Mouse (Mus musculus) cerebellum, adult 9-11 months (tissue): ENCODE measurements around the gene Phc3.
A peak's percentile ranks its signal among the peaks of the same experiment; 100 is the strongest.

ENCODE experiments used
- DNase-seq: peaks from one replicate; pipeline ENCODE4 v3.0.0; 2022

Phc3 gene

GRCm38 (mm10) chr3:30969104-30969581, at the start of gene Phc3:
Phc3 (minus strand) TSS chr3:30969415.
- peak; percentile 93 for DNase-seq

- no peak for DNase-seq
These were observed 48.4 kb upstream of the Phc3 start for GRCm38 (mm10) chr3:31017652-31018051.

GRCm38 (mm10) chr3:31016594-31017196, 47.5 kb upstream of the Phc3 start:
- DNase-seq, result no peak

GRCm38 (mm10) chr3:31015682-31016443, 46.6 kb upstream of the Phc3 start:
- no peak for DNase-seq

GRCm38 (mm10) chr3:31014374-31014773, 45.2 kb upstream of the Phc3 start:
- DNase-seq, result no peak

GRCm38 (mm10) chr3:31004320-31005209, 35.4 kb upstream of the Phc3 start:
- DNase-seq, result no peak

- DNase-seq, result no peak
These were observed 31.9 kb upstream of the Phc3 start for GRCm38 (mm10) chr3:31001048-31001676.

- DNase-seq, result no peak
These were observed 30.8 kb upstream of the Phc3 start for GRCm38 (mm10) chr3:31000018-31000407.

GRCm38 (mm10) chr3:30999401-31000017, 30.3 kb upstream of the Phc3 start:
- no peak for DNase-seq

- DNase-seq, result no peak
These were observed 27.4 kb upstream of the Phc3 start for GRCm38 (mm10) chr3:30996688-30997014.

GRCm38 (mm10) chr3:30995899-30996687, 26.9 kb upstream of the Phc3 start:
- no peak for DNase-seq

GRCm38 (mm10) chr3:30995283-30995898, 26.2 kb upstream of the Phc3 start, which contains the start of gene Prkci:
Prkci (plus strand) TSS chr3:30995747.
- DNase-seq, result peak; percentile 91

GRCm38 (mm10) chr3:30994859-30995258, 25.6 kb upstream of the Phc3 start:
- no peak for DNase-seq

GRCm38 (mm10) chr3:30993066-30993573, 23.9 kb upstream of the Phc3 start:
- DNase-seq, result no peak

GRCm38 (mm10) chr3:30992161-30992560, 22.9 kb upstream of the Phc3 start:
- DNase-seq, result no peak

- DNase-seq, result no peak
These were observed 18.4 kb upstream of the Phc3 start for GRCm38 (mm10) chr3:30987396-30988318.

- DNase-seq, result no peak
These were observed 13.8 kb upstream of the Phc3 start for GRCm38 (mm10) chr3:30982924-30983536.

- no peak for DNase-seq
These were observed 12.6 kb upstream of the Phc3 start for GRCm38 (mm10) chr3:30981616-30982380.
